Mouse (Mus musculus): Measurements from ENCODE around the gene Fam222a. TPM values are rescaled to one million over a fixed set of nuclear protein-coding genes. Genes with fewer than 3 reads are reported as not detected.

The Fam222a gene
- total RNA-seq, 2 experiments from 2014 or later: 33.7 to 33.9 TPM

- DNase-seq (ENCODE audit: low spot score in 2 of 2): no peak
These were observed 9.8 kb upstream of the Fam222a start for GRCm38 (mm10) chr5:114557765-114558731.

GRCm38 (mm10) chr5:114560533-114560936, 7.3 kb upstream of the Fam222a start:
- no peak for DNase-seq (ENCODE audit: low spot score in 2 of 2)

DNA sequence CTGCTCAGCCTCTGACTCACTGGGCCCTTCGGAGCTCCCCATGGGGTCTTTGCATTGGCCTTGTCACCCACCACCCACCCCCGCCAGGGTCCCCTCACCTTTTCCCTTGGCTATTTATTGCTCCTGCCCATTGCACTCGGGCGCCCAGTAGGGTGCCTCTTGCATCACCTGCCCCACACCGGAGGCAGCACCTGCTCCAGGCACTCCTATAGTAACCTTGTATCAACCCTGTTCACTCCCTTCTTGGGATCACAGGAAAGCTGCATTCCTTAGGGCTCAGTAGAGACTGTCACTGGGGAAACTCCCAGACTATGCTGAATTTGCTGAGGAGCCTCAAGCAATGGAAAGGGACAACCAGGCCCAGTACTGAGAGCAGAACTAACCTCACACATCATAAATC, 6.9 kb upstream of the Fam222a start:
- DNase-seq (ENCODE audit: low spot score in 2 of 2): no peak

DNA sequence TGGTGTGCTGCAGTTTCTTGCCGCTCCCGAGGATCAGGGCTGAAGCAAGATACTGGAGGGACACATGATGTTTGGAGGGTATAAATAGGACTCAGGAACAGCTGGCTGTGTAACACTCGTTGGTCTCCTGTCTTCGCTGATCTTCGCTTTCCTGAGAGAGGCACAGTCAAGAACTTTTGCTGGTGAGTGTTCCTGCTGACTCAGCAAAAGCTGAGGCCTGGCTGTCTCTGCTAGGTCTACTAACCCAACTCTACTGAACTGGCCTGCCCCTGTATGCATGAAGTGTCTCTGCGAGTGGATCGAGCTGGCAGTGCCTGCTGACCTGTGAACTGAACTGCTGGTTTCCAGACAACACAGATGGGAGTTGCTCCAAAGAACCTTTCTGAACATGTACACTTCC, 3.8 kb upstream of the Fam222a start:
- no peak for DNase-seq (ENCODE audit: low spot score in 2 of 2)

DNA sequence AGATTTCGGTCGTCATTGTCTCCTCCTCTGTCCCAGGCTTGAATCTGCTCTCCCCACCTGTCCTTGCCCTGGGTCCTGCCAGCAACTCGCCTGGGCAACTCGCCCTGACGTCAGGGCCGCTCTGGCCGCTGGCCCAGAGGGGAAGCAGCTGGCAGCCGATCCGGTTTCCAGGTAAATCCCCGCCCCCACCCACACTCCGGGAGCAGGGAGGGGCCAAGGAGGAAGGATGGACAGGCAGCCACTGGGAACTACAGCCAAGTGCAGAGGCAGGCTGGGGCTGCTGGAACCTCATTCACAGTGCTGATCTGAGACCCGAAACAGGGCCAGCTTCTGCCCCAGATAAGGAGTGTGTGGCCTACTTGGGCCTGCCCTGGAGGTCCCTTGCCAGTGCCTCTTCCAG, 2.5 kb upstream of the Fam222a start:
- no peak for DNase-seq (ENCODE audit: low spot score in 2 of 2)

- no peak for DNase-seq (ENCODE audit: low spot score in 2 of 2)
These were observed 2.1 kb upstream of the Fam222a start for GRCm38 (mm10) chr5:114565751-114566150.

DNA sequence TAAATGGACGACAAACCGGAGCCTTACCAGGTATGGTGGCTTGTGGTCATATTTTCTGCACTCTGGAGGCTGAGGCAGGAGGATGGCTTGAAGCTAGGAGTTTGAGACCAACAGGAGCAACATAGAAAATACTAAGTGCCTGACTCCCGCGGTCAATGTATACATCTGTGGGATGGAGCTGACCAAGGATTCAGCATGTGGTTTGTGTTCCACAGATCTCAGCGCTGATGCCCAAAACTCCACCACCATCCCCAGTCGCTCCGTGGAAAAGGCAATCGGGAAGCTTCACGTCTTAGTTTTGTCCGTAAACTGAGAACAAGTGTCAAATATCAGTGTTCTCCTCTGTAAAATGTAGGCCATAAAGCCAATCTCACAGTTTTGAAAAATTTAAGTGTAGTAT, 1.4 kb upstream of the Fam222a start:
- DNase-seq (ENCODE audit: low spot score in 2 of 2): no peak

GRCm38 (mm10) chr5:114567075-114567517, 720 bp upstream of the Fam222a start:
- DNase-seq (ENCODE audit: low spot score in 2 of 2): peak; percentile 93

GRCm38 (mm10) chr5:114568818-114569217, 1.0 kb downstream of the Fam222a start:
- DNase-seq (ENCODE audit: low spot score in 2 of 2): no peak

GRCm38 (mm10) chr5:114569918-114570670, 2.3 kb downstream of the Fam222a start:
- DNase-seq (ENCODE audit: low spot score in 2 of 2): no peak

- DNase-seq (ENCODE audit: low spot score in 2 of 2): no peak
These were observed 3.1 kb downstream of the Fam222a start for GRCm38 (mm10) chr5:114570791-114571450.

GRCm38 (mm10) chr5:114571451-114572030, 3.7 kb downstream of the Fam222a start:
- DNase-seq (ENCODE audit: low spot score in 2 of 2): no peak

DNA sequence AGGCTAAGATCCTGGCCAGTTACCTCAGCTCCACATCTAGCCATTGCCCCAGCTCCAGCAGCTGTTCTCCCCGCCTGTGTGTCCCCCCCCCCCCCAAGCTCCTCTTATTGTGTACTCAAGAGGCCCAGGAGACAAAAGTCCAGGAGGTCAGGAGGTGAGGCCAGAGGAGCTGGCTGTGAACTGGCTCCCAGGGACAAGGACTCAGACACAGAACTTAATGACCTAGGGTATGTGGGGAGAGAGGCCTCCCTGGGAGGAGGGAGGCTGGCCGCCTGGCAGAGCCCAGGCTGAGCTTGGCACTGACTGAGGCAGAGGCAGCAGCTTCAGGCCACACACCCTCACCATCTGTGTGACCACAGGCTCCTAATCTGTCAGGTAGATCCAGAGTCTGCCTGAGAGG, 5.2 kb downstream of the Fam222a start:
- no peak for DNase-seq (ENCODE audit: low spot score in 2 of 2)

- DNase-seq (ENCODE audit: low spot score in 2 of 2): no peak
These were observed 6.3 kb downstream of the Fam222a start for GRCm38 (mm10) chr5:114573920-114574628.

GRCm38 (mm10) chr5:114575010-114575409, 7.2 kb downstream of the Fam222a start:
- no peak for DNase-seq (ENCODE audit: low spot score in 2 of 2)

- DNase-seq (ENCODE audit: low spot score in 2 of 2): no peak
These were observed 7.7 kb downstream of the Fam222a start for GRCm38 (mm10) chr5:114575530-114575929.

DNA sequence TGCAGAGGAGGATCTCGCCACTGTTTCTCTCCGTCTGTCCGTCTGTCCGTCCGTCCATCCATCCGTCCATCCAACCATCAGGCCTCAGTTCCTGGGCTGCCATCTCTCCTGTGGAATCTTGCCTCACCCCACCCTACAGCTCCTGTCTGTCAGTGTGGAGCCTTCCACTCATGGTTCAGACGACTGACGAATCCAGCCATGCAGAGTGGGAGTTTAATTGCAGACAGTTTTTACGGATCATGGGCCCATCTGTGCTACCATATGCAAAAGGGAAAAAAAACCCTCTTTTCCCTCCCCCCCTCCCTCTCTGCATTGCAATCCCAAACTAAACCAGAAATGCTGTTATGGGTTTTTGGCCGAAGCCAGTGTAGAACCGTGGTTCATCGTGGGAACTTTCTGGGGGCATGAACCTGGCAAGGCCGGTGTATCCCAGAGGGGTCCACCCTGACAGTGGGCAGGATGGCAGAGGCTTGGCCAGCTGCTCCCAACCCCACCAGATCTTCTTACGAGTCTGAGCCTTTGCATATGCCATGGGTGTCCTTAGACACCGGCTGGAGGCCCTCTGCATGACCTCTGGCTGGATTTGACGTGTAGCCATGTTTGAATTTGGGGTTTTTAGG, 8.3 kb downstream of the Fam222a start:
- no peak for DNase-seq (ENCODE audit: low spot score in 2 of 2)

- no peak for DNase-seq (ENCODE audit: low spot score in 2 of 2)
These were observed 10.5 kb downstream of the Fam222a start for GRCm38 (mm10) chr5:114578361-114578760.

- DNase-seq (ENCODE audit: low spot score in 2 of 2): no peak
These were observed 12.0 kb downstream of the Fam222a start for GRCm38 (mm10) chr5:114579714-114580357.

DNA sequence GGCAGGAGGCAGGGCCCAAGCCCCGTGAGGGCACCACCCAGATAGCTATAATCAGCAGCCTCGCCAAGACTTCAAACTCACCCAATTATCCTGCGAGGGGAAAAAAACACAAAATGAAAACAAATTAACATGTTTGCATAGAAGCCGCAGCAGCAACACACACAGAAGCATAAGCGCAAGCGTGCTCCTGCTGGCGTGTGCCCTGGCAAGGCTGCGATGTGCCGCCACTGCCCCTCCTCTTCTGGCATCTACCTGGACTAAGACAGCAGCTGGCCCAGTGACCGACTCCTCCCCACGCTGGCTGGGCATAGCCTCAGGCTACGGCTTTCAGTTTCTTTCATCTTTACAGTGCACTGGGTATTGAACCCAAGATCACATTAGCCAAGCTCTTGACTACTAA, 13.7 kb downstream of the Fam222a start:
- DNase-seq (ENCODE audit: low spot score in 2 of 2): no peak
